Mouse (Mus musculus) liver, embryonic 15.5 days (tissue): ENCODE data around the gene Olfr963. TPM values are rescaled to one million over a fixed set of nuclear protein-coding genes. Genes with fewer than 3 reads are reported as not detected.
"Not testable (repeated sequence)": the region's sequence is repeated elsewhere in the genome, so short reads cannot be mapped to it uniquely, and the experiment has no call there.

ENCODE experiments used
- ATAC-seq: fragments of 200-750 bp; cut with Nextera tagmentation; 2 replicates; pipeline ENCODE4 v1.8.0; 2017; ENCODE audit warnings: moderate number of reproducible peaks, mild to moderate bottlenecking, moderate library complexity; ENCODE audit not compliant: insufficient read depth
- H3K27ac ChIP-seq: fragments of 300-500 bp; sonication (generic); replicated peaks from 2 replicates; pipeline ENCODE4 v1.5.1; 2015; ENCODE audit warnings: mild to moderate bottlenecking, inconsistent platforms
- H3K27me3 ChIP-seq: fragments of 300-500 bp; sonication (generic); 2 replicates; pipeline ENCODE4 v1.6.1; 2015; ENCODE audit warnings: mild to moderate bottlenecking, inconsistent platforms
- H3K36me3 ChIP-seq: fragments of 300-500 bp; sonication (generic); replicated peaks from 2 replicates; pipeline ENCODE4 v1.6.1; 2015; ENCODE audit warnings: moderate library complexity, mild to moderate bottlenecking, inconsistent platforms
- H3K4me1 ChIP-seq: fragments of 300-500 bp; sonication (generic); replicated peaks from 2 replicates; pipeline ENCODE4 v1.6.1; 2015; ENCODE audit warnings: inconsistent platforms
- H3K4me2 ChIP-seq: fragments of 300-500 bp; sonication (generic); 2 replicates; pipeline ENCODE4 v1.6.1; 2015; ENCODE audit warnings: moderate library complexity, mild to moderate bottlenecking, inconsistent platforms
- H3K4me3 ChIP-seq: fragments of 300-500 bp; sonication (generic); replicated peaks from 2 replicates; pipeline ENCODE4 v1.5.1; 2015; ENCODE audit warnings: mild to moderate bottlenecking, inconsistent platforms
- H3K9ac ChIP-seq: fragments of 300-500 bp; sonication (generic); 2 replicates; pipeline ENCODE4 v1.6.1; 2015; ENCODE audit warnings: moderate library complexity, mild to moderate bottlenecking, inconsistent platforms
- H3K9me3 ChIP-seq: fragments of 300-500 bp; sonication (generic); replicated peaks from 2 replicates; pipeline ENCODE4 v1.6.1; 2016; ENCODE audit warnings: inconsistent platforms
- WGBS: fragments of 180-500 bp; shearing (Covaris S2); methylation state at CpG from one replicate; pipeline ENCODE4 v1.1.7; 2015; ENCODE audit warnings: mixed read lengths; ENCODE audit not compliant: insufficient replicate concordance; 5-methylcytosine and 5-hydroxymethylcytosine counted together
- polyA plus RNA-seq: library from polyadenylated mRNA; unstranded; fragments of >200 nt; fragmentation: Nextera tagmentation; extraction: Ambion mirVana; gene quantifications from 2 replicates; pipeline ENCODE4 v1.2.1, GENCODE M21; 2015

The Olfr963 gene
- polyA plus RNA-seq, 1 experiment from 2014 or later, result not detected

DNA sequence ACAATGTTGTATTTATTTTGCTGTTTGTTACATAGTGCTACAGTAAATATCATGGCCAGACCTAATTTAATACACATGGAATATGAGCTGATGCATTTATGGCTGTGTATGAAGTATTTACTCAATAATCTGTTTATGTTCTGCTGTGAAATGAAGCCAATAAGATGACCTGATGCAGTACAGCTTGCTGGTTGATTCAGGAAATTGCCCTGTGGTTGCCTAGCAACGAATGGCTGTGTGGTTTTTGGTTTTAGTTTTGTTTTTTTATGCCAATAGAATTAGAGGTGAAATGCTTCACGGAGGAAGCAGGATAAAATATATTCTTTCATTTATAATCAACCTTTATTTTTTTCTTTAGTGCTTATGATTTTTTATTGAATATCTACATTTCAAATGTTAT is 12.3 kb downstream of the Olfr963 start:
- Histone ChIP-seq H3K27me3 (no peaks in the 10 kb centered on the region), H3K9ac (no peak overlapping the region), H3K4me3 (no peak overlapping the region), H3K27ac (no peak overlapping the region), H3K36me3 (no peaks in the 10 kb centered on the region), H3K4me2 (no peak overlapping the region), H3K4me1 (no peaks in the 10 kb centered on the region), H3K9me3 (no peaks in the 10 kb centered on the region)
- WGBS, result 27% methylated on average over 2 of the region's 2 CpGs
- no peak for ATAC-seq

DNA sequence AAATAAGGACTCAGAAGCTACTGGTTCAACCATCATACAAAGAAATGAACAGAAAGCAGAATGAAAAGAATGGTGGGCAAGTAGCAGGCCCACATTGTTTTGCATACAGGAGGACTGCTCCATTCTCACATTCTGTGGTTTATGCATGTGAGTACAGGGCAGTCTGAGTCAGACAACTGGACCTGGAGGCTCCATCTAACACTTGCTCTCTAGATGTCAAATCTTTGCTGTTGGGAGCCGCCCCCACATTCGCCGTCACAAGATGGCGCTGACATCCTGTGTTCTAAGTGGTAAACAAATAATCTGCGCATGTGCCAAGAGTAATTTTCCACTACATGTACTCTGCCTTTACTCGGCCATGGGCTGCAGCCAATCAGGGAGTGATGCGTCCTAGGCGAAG is 34.1 kb downstream of the Olfr963 start:
- not testable (repeated sequence) for H3K9me3 ChIP-seq, H3K4me1 ChIP-seq, H3K4me3 ChIP-seq, ATAC-seq, H3K4me2 ChIP-seq, H3K27ac ChIP-seq, H3K36me3 ChIP-seq, H3K9ac ChIP-seq, H3K27me3 ChIP-seq
- WGBS, result 77% methylated on average over 8 of the region's 8 CpGs

DNA sequence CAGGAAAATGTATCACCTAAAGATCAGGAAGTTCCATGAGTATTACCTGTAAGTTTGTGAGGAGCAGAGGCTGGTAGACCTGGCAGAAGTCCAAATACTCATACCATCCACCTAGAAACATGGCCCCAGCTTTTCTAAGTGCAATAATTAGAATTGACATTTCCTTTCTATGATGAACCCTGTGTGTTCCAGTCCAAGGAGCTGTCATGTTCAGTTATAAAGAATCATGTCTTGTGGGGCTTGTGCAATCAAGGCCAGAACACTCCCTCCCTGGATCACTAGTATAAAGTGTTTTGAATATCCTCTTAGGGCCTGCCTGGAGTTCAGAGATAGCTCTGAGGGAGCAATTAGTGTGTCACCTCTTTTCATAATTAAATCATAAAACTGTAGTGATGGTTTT is 40.0 kb downstream of the Olfr963 start, which contains the start of gene Olfr149:
TSS of gene Olfr149 (minus strand) at position 101 of the 400 bp plus-strand sequence.
- H3K27me3 ChIP-seq, result no peaks in the 10 kb centered on the region
- no peak for ATAC-seq
- no peak within 1 kb of the TSS for H3K4me2 ChIP-seq
- no peak within 1 kb of the TSS for H3K27ac ChIP-seq
- no peak within 1 kb of the TSS for H3K4me3 ChIP-seq
- no peaks in the 10 kb centered on the region for H3K4me1 ChIP-seq
- no peaks in the 10 kb centered on the region for H3K36me3 ChIP-seq
- no peaks in the 10 kb centered on the region for H3K9me3 ChIP-seq
- H3K9ac ChIP-seq, result no peak within 1 kb of the TSS

DNA sequence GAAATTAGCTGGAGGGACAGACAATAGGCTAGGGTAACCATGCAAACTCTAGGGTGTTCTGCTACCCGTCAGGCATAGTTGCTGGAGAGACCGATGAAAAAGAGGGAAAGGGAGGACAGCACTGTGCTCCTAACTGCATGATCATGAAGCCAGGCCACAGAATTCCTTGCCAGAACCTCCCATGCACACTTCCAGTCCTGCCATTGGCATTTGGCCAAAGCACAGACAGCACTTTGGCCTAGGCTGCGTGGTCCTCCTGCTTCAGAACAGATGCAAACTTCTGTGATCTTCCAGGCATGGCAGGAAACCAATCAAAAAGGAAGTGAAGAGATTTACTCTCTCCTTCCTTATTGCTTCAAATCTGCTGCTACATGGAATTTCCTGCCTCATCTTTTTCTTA is 42.0 kb downstream of the Olfr963 start:
- H3K36me3 ChIP-seq, result no peaks in the 10 kb centered on the region
- no peak overlapping the region for H3K4me3 ChIP-seq
- WGBS, result 50% methylated on average over 3 of the region's 3 CpGs
- H3K9ac ChIP-seq, result no peak overlapping the region
- H3K27ac ChIP-seq, result no peak overlapping the region
- H3K4me1 ChIP-seq, result no peaks in the 10 kb centered on the region
- no peaks in the 10 kb centered on the region for H3K9me3 ChIP-seq
- H3K4me2 ChIP-seq, result no peak overlapping the region
- ATAC-seq, result no peak
- no peaks in the 10 kb centered on the region for H3K27me3 ChIP-seq

DNA sequence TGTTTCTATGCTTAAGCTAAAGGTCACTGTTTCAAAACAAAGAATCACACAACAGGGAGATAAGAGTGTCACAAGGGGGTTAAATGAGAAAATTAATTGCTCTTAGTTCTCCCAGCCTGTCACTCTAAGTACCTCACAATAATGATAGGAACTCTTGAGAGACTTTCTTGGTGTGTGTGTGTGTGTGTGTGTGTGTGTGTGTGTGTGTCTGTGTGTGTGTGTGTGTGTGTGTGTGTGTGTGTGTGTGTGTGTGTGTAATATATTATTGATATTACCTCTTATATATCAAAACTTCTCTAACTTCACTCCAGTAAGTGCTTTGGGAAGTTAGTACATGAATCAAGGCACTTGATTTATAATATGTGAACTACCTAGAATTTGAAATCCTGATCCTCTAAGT is 44.0 kb downstream of the Olfr963 start, which contains the start of gene Olfr965:
TSS of gene Olfr965 (plus strand) at position 301 of the 400 bp plus-strand sequence.
- no peak within 1 kb of the TSS for H3K4me3 ChIP-seq
- H3K4me1 ChIP-seq, result no peaks in the 10 kb centered on the region
- no peak within 1 kb of the TSS for H3K4me2 ChIP-seq
- no peak for ATAC-seq
- no peak within 1 kb of the TSS for H3K9ac ChIP-seq
- H3K27ac ChIP-seq, result no peak within 1 kb of the TSS
- H3K9me3 ChIP-seq, result no peaks in the 10 kb centered on the region
- H3K36me3 ChIP-seq, result no peaks in the 10 kb centered on the region
- no peaks in the 10 kb centered on the region for H3K27me3 ChIP-seq

Other genes starting within 250 kb of the Olfr963 start
- not detected in 2 replicates for gene Olfr952, start 240.1 kb upstream of the Olfr963 start, polyA plus RNA-seq
- not detected in 2 replicates for gene Olfr954, start 210.5 kb upstream of the Olfr963 start, polyA plus RNA-seq
- not detected in 2 replicates for gene Olfr955, start 195.3 kb upstream of the Olfr963 start, polyA plus RNA-seq
- not detected in 2 replicates for gene Olfr44, start 173.2 kb upstream of the Olfr963 start, polyA plus RNA-seq
- gene Olfr957, start 151.4 kb upstream of the Olfr963 start, polyA plus RNA-seq, result not detected in 2 replicates
- not detected in 2 replicates for gene Olfr958, start 113.2 kb upstream of the Olfr963 start, polyA plus RNA-seq
- gene Olfr959, start 91.6 kb upstream of the Olfr963 start, polyA plus RNA-seq, result not detected in 2 replicates
- 3.2 and 4.6 TPM in 2 replicates for gene AW551984, start 62.8 kb upstream of the Olfr963 start, polyA plus RNA-seq
- gene Olfr148, start 56.5 kb upstream of the Olfr963 start, polyA plus RNA-seq, result not detected in 2 replicates
- not detected in 2 replicates for gene Olfr960, start 45.8 kb upstream of the Olfr963 start, polyA plus RNA-seq
- gene Olfr961, start 22.1 kb upstream of the Olfr963 start, polyA plus RNA-seq, result not detected in 2 replicates
- gene Olfr149, start 39.9 kb downstream of the Olfr963 start, polyA plus RNA-seq, result not detected in 2 replicates
- gene Olfr965, start 44.1 kb downstream of the Olfr963 start, polyA plus RNA-seq, result not detected in 2 replicates
- not detected in 2 replicates for gene Olfr150, start 63.8 kb downstream of the Olfr963 start, polyA plus RNA-seq
- gene Olfr967, start 79.0 kb downstream of the Olfr963 start, polyA plus RNA-seq, result not detected in 2 replicates
- gene Olfr968, start 116.0 kb downstream of the Olfr963 start, polyA plus RNA-seq, result not detected in 2 replicates
- not detected in 2 replicates for gene Olfr969, start 123.7 kb downstream of the Olfr963 start, polyA plus RNA-seq
- gene Olfr970, start 141.7 kb downstream of the Olfr963 start, polyA plus RNA-seq, result not detected in 2 replicates
- gene Olfr971, start 169.7 kb downstream of the Olfr963 start, polyA plus RNA-seq, result not detected in 2 replicates
- gene Olfr972, start 199.2 kb downstream of the Olfr963 start, polyA plus RNA-seq, result not detected in 2 replicates
- not detected in 2 replicates for gene Olfr229, start 240.1 kb downstream of the Olfr963 start, polyA plus RNA-seq